Mouse (Mus musculus) c-Kit-positive CD71-positive TER-119-negative erythroid progenitor cells, embryonic 14.5 days (primary cell): ENCODE measurements around the gene Cryl1.

ENCODE experiments used
- DNase-seq: peaks from one replicate; pipeline ENCODE4 v3.0.0-alpha.2; 2013; ENCODE audit warnings: low read depth

Cryl1 gene

GRCm38 (mm10) chr14:57372348-57373102, 25.8 kb downstream of the Cryl1 start:
- DNase-seq = peak; percentile 76

- no peak for DNase-seq
Measured at GRCm38 (mm10) chr14:57367327-57367726, 31.0 kb downstream of the Cryl1 start.

- DNase-seq = no peak
Measured at GRCm38 (mm10) chr14:57366724-57367123, 31.6 kb downstream of the Cryl1 start.

- DNase-seq = no peak
Measured at GRCm38 (mm10) chr14:57365341-57365740, 33.0 kb downstream of the Cryl1 start.

GRCm38 (mm10) chr14:57363833-57364232, 34.5 kb downstream of the Cryl1 start:
- no peak for DNase-seq

GRCm38 (mm10) chr14:57362726-57363660, 35.3 kb downstream of the Cryl1 start:
- DNase-seq = peak; percentile 63

GRCm38 (mm10) chr14:57357030-57357429, 41.3 kb downstream of the Cryl1 start:
- DNase-seq = no peak

GRCm38 (mm10) chr14:57351521-57352235, 46.7 kb downstream of the Cryl1 start:
- DNase-seq = no peak

GRCm38 (mm10) chr14:57349955-57350354, 48.4 kb downstream of the Cryl1 start:
- peak; percentile 38 for DNase-seq

GRCm38 (mm10) chr14:57348155-57348554, 50.2 kb downstream of the Cryl1 start:
- no peak for DNase-seq

- no peak for DNase-seq
Measured at GRCm38 (mm10) chr14:57346135-57346534, 52.2 kb downstream of the Cryl1 start.

- DNase-seq = no peak
Measured at GRCm38 (mm10) chr14:57344781-57345492, 53.4 kb downstream of the Cryl1 start.

GRCm38 (mm10) chr14:57343057-57343750, 55.1 kb downstream of the Cryl1 start:
- DNase-seq = no peak

- no peak for DNase-seq
Measured at GRCm38 (mm10) chr14:57342316-57343055, 55.8 kb downstream of the Cryl1 start.

GRCm38 (mm10) chr14:57338666-57339065, 59.7 kb downstream of the Cryl1 start:
- DNase-seq = no peak

- DNase-seq = no peak
Measured at GRCm38 (mm10) chr14:57334833-57335232, 63.5 kb downstream of the Cryl1 start.

- DNase-seq = no peak
Measured at GRCm38 (mm10) chr14:57332503-57332902, 65.8 kb downstream of the Cryl1 start.

- DNase-seq = no peak
Measured at GRCm38 (mm10) chr14:57331097-57331496, 67.2 kb downstream of the Cryl1 start.

GRCm38 (mm10) chr14:57329600-57329999, 68.7 kb downstream of the Cryl1 start:
- DNase-seq = no peak

GRCm38 (mm10) chr14:57326771-57327170, 71.6 kb downstream of the Cryl1 start:
- no peak for DNase-seq
